11 mouse cellular contexts compared by ENCODE assay signal in the genomic region with DNA sequence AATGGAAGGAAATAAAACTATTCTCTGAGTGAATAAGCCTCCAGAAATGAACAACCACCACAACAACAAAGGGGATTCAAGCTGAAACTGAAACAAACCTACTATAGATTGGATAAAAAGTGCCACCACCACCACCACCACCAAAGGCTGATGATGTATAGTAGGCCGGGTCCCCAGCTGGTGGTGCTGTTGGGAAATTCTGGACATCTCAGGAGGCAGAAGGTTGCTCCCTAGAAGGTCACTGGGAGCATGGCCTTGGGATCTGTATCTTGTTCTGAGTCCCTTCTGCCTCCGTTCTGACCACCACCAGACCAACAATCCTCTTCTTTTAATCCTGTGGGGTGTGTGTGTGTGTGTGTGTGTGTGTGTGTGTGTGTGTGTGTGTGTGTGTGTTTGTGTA. TPM values are rescaled to one million over a fixed set of nuclear protein-coding genes. Genes with fewer than 3 reads are reported as not detected.
DNase-seq lines count a peak whose midpoint lies in the region; ATAC-seq lines count a peak whose summit lies in the region.
"Had no signal": no experiment of that assay in that cellular context is flagged by ENCODE, and none has a peak within 500 bp of the region (broad histone marks: within the 10 kb centered on the region; RNA-seq: fewer than 3 reads in every experiment).

No protein-coding gene starts in this region.

- no peaks in the 10 kb centered on the region for H3K9me3 ChIP-seq in kidney, embryonic 16.5 days (ENCODE audit: low read length)
- H3K9me3 ChIP-seq: embryonic facial prominence, embryonic 12.5 days had no signal

- WGBS in kidney, embryonic 16.5 days, result 74% methylated on average over 2 of the region's 2 CpGs

- H3K9ac ChIP-seq in kidney, embryonic 16.5 days (replicated peaks; ENCODE audit: low read length), result no peak overlapping the region
- H3K9ac ChIP-seq: embryonic facial prominence, embryonic 12.5 days; forebrain, postnatal 0 days had no signal

- DNase-seq in kidney, adult 9 months, result peak; percentile 11
- peak; percentile 12 for DNase-seq in CD4-positive, CD25-positive, alpha-beta regulatory T cell, adult 2 months (ENCODE audit: low read depth, low spot score)
- peak; percentile 39 for DNase-seq in ZHBTc4 (ENCODE audit: low read depth, low spot score)
- DNase-seq in kidney, postnatal 4 days, result peak; percentile 10 to 24
- DNase-seq in thymus, postnatal 36 days, result no peak
- no peak for DNase-seq in gastrocnemius, postnatal 4 days (ENCODE audit: low spot score in 2 of 2)
- no peak for DNase-seq in gastrocnemius, adult 8-10 months (ENCODE audit: low spot score in 2 of 2)
- DNase-seq: forebrain, postnatal 0 days; layer of hippocampus, postnatal 36 days had no signal

- no peaks in the 10 kb centered on the region for H3K36me3 ChIP-seq in kidney, embryonic 16.5 days (ENCODE audit: insufficient read depth, low read length)
- H3K36me3 ChIP-seq: embryonic facial prominence, embryonic 12.5 days had no signal

- ATAC-seq in kidney, embryonic 16.5 days (ENCODE audit: low FRiP score, low TSS enrichment), result no peak
- ATAC-seq: forebrain, postnatal 0 days had no signal

- no peak overlapping the region for H3K4me2 ChIP-seq in kidney, embryonic 16.5 days (replicated peaks; ENCODE audit: low read depth, low read length)
- H3K4me2 ChIP-seq: embryonic facial prominence, embryonic 12.5 days had no signal

- H3K4me3 ChIP-seq in kidney, embryonic 16.5 days (ENCODE audit: low read length), result no peak overlapping the region
- H3K4me3 ChIP-seq: embryonic facial prominence, embryonic 12.5 days had no signal

- no peaks in the 10 kb centered on the region for H3K27me3 ChIP-seq in kidney, embryonic 16.5 days (ENCODE audit: insufficient read depth, low read length)
- H3K27me3 ChIP-seq: embryonic facial prominence, embryonic 12.5 days had no signal

- peaks cover 21% of the 10 kb centered on the region for H3K4me1 ChIP-seq in kidney, embryonic 16.5 days (ENCODE audit: insufficient read depth, low read length)
- H3K4me1 ChIP-seq: embryonic facial prominence, embryonic 12.5 days had no signal

- H3K27ac ChIP-seq in kidney, embryonic 16.5 days (ENCODE audit: low read length), result no peak overlapping the region
- H3K27ac ChIP-seq: embryonic facial prominence, embryonic 12.5 days had no signal

RNA-seq across cellular contexts. Expression of a gene that starts 49.3 kb away (rescaled TPM):
- polyA plus RNA-seq in kidney, embryonic 16.5 days (2015; fragmentation: Nextera tagmentation; extraction: Ambion mirVana), result 12.6 and 13.5 TPM in 2 replicates
- total RNA-seq in gastrocnemius, postnatal 4 days (2021), result 10 to 100 TPM; 19.4 to 22.4 TPM
- 10 to 100 TPM in 1 of 4 experiments, 1 to 10 TPM in 3; 5.1 to 10.3 (median 6.3) TPM for total RNA-seq in gastrocnemius, adult 8-10 months (2022)

Comparison
In these comparisons a context has a peak if more than half of its experiments do, and no peak if none do; other contexts are left out.
1. DNase-seq: peak in kidney, adult 9 months (single experiment), CD4-positive, CD25-positive, alpha-beta regulatory T cell, adult 2 months (single experiment), ZHBTc4 (single experiment) and kidney, postnatal 4 days (2 of 2); none in thymus, postnatal 36 days (0 of 2), gastrocnemius, postnatal 4 days (0 of 2) and gastrocnemius, adult 8-10 months (0 of 2).